Mouse (Mus musculus): ENCODE measurements around the gene Btc. TPM values are rescaled to one million over a fixed set of nuclear protein-coding genes. Genes with fewer than 3 reads are reported as not detected.

Btc gene
- polyA plus RNA-seq, 1 experiment from 2014 or later: 4.3 TPM

DNA sequence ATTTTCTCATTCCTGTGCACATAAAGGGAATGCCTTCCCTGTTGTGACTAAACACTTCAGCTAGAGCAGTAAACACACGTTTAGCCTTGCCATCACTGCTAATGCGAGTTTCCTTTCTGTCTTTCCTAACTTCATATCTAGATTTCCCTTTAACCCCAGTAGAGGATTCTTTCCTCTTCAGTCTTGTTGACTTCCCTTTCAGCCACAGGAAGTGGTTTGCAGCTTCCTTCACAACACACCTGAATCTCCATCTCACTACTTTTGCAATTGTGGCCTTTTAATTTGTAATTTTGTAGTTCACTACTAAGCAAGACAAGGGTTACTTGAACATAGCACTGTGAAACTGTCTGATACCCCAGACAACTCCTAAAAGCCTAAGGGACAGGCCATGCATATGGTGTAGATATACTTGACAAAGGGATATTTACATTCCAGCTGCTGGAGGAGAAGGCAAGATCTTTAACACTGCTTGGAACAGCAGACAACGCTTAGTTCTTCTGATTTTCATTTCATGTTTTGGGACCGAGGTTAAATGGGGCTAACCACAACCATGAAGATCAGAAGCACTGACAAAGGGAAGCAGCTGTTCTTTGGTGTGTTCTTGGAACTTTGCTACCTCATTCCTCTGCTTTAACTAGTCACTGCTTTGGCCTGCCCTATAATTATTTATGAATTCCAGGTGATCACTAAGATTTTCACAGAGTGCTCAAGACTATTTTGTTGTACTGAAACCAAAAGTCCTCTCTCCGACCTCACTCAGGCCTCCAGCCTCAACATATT is 60.6 kb downstream of the Btc start:
- H3K9me3 ChIP-seq (ENCODE audit: control insufficient read depth, low read length): no peaks in the 10 kb centered on the region
- ATAC-seq (replicated peaks; ENCODE audit: low FRiP score, low TSS enrichment, low read depth): no peak
- no peak overlapping the region for H3K4me2 ChIP-seq (ENCODE audit: low read length)
- no peak overlapping the region for H3K4me3 ChIP-seq (ENCODE audit: low read depth, low read length)
- no peak overlapping the region for H3K27ac ChIP-seq (ENCODE audit: low read depth)
- no peaks in the 10 kb centered on the region for H3K4me1 ChIP-seq (replicated peaks; ENCODE audit: control insufficient read depth, insufficient read depth, low read length)
- WGBS: 81% methylated on average over 5 of the region's 5 CpGs
- DNase-seq (ENCODE audit: low spot score): no peak
- no peaks in the 10 kb centered on the region for H3K27me3 ChIP-seq (replicated peaks; ENCODE audit: control insufficient read depth, insufficient read depth, low read length)
- no peaks in the 10 kb centered on the region for H3K36me3 ChIP-seq (ENCODE audit: control insufficient read depth, insufficient read depth, low read length)
- no peak overlapping the region for H3K9ac ChIP-seq (ENCODE audit: low read length)

GRCm38 (mm10) chr5:91334227-91334626 is 68.6 kb downstream of the Btc start:
- no peak for ATAC-seq (replicated peaks; ENCODE audit: low FRiP score, low TSS enrichment, low read depth)
- WGBS: 68% methylated on average over 4 of the region's 4 CpGs

GRCm38 (mm10) chr5:91332079-91332865 is 70.5 kb downstream of the Btc start:
- DNase-seq (ENCODE audit: low spot score): no peak
- no peak overlapping the region for H3K9ac ChIP-seq (ENCODE audit: low read length)
- H3K4me2 ChIP-seq (ENCODE audit: low read length): no peak overlapping the region
- H3K27ac ChIP-seq (ENCODE audit: low read depth): no peak overlapping the region
- no peaks in the 10 kb centered on the region for H3K36me3 ChIP-seq (ENCODE audit: control insufficient read depth, insufficient read depth, low read length)
- no peaks in the 10 kb centered on the region for H3K27me3 ChIP-seq (replicated peaks; ENCODE audit: control insufficient read depth, insufficient read depth, low read length)
- H3K9me3 ChIP-seq (ENCODE audit: control insufficient read depth, low read length): no peaks in the 10 kb centered on the region
- no peak for ATAC-seq (replicated peaks; ENCODE audit: low FRiP score, low TSS enrichment, low read depth)
- 53% methylated on average over 4 of the region's 4 CpGs for WGBS
- no peaks in the 10 kb centered on the region for H3K4me1 ChIP-seq (replicated peaks; ENCODE audit: control insufficient read depth, insufficient read depth, low read length)
- H3K4me3 ChIP-seq (ENCODE audit: low read depth, low read length): no peak overlapping the region

More at GRCm38 (mm10) chr5:91334227-91334626, 68.6 kb downstream of the Btc start:
- no peak overlapping the region for H3K4me3 ChIP-seq (ENCODE audit: low read depth, low read length)
- H3K27me3 ChIP-seq (replicated peaks; ENCODE audit: control insufficient read depth, insufficient read depth, low read length): no peaks in the 10 kb centered on the region
- H3K4me2 ChIP-seq (ENCODE audit: low read length): no peak overlapping the region
- no peak overlapping the region for H3K9ac ChIP-seq (ENCODE audit: low read length)
- no peaks in the 10 kb centered on the region for H3K4me1 ChIP-seq (replicated peaks; ENCODE audit: control insufficient read depth, insufficient read depth, low read length)
- DNase-seq (ENCODE audit: low spot score): no peak
- H3K9me3 ChIP-seq (ENCODE audit: control insufficient read depth, low read length): no peaks in the 10 kb centered on the region
- no peaks in the 10 kb centered on the region for H3K36me3 ChIP-seq (ENCODE audit: control insufficient read depth, insufficient read depth, low read length)
- H3K27ac ChIP-seq (ENCODE audit: low read depth): no peak overlapping the region

GRCm38 (mm10) chr5:91321840-91322239 is 81.0 kb downstream of the Btc start:
- Histone ChIP-seq H3K9ac (ENCODE audit: low read length) (no peak overlapping the region), H3K27me3 (replicated peaks; ENCODE audit: control insufficient read depth, insufficient read depth, low read length) (no peaks in the 10 kb centered on the region), H3K4me2 (ENCODE audit: low read length) (no peak overlapping the region), H3K4me1 (replicated peaks; ENCODE audit: control insufficient read depth, insufficient read depth, low read length) (peaks cover 6% of the 10 kb centered on the region), H3K9me3 (ENCODE audit: control insufficient read depth, low read length) (no peaks in the 10 kb centered on the region), H3K27ac (ENCODE audit: low read depth) (no peak overlapping the region), H3K36me3 (ENCODE audit: control insufficient read depth, insufficient read depth, low read length) (no peaks in the 10 kb centered on the region), H3K4me3 (ENCODE audit: low read depth, low read length) (no peak overlapping the region)
- ATAC-seq (replicated peaks; ENCODE audit: low FRiP score, low TSS enrichment, low read depth): no peak
- 56% methylated on average over 1 of the region's 1 CpGs for WGBS
- no peak for DNase-seq (ENCODE audit: low spot score)

- Histone ChIP-seq H3K4me3 (ENCODE audit: low read depth, low read length) (no peak overlapping the region), H3K27ac (ENCODE audit: low read depth) (no peak overlapping the region), H3K9ac (ENCODE audit: low read length) (no peak overlapping the region), H3K4me2 (ENCODE audit: low read length) (no peak overlapping the region), H3K4me1 (replicated peaks; ENCODE audit: control insufficient read depth, insufficient read depth, low read length) (peaks cover 6% of the 10 kb centered on the region), H3K36me3 (ENCODE audit: control insufficient read depth, insufficient read depth, low read length) (no peaks in the 10 kb centered on the region), H3K9me3 (ENCODE audit: control insufficient read depth, low read length) (no peaks in the 10 kb centered on the region), H3K27me3 (replicated peaks; ENCODE audit: control insufficient read depth, insufficient read depth, low read length) (no peaks in the 10 kb centered on the region)
- 89% methylated on average over 4 of the region's 4 CpGs for WGBS
- no peak for DNase-seq (ENCODE audit: low spot score)
- ATAC-seq (replicated peaks; ENCODE audit: low FRiP score, low TSS enrichment, low read depth): no peak
These were observed 82.4 kb downstream of the Btc start for GRCm38 (mm10) chr5:91320348-91320747.

DNA sequence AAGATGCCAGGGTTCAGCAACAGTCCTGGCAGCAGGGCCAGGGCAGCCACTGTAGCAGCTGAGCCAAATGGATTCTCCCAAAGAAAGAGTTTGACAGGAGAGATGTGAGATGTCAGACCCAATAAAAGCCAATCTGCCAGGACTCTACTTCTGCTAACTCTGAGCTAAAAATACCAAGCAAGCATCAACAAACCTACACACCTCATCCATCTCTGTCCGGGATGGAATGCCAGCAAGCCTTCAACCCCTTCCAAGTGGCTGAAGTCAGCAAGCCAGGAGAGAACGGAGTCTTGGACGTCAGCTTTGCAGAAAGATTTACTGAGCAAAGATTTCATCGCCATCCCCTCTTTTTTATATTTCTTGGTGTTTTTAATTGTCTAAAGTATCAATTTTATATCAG is 88.8 kb downstream of the Btc start:
- no peaks in the 10 kb centered on the region for H3K36me3 ChIP-seq (ENCODE audit: control insufficient read depth, insufficient read depth, low read length)
- WGBS: 55% methylated on average over 4 of the region's 4 CpGs
- no peaks in the 10 kb centered on the region for H3K27me3 ChIP-seq (replicated peaks; ENCODE audit: control insufficient read depth, insufficient read depth, low read length)

DNA sequence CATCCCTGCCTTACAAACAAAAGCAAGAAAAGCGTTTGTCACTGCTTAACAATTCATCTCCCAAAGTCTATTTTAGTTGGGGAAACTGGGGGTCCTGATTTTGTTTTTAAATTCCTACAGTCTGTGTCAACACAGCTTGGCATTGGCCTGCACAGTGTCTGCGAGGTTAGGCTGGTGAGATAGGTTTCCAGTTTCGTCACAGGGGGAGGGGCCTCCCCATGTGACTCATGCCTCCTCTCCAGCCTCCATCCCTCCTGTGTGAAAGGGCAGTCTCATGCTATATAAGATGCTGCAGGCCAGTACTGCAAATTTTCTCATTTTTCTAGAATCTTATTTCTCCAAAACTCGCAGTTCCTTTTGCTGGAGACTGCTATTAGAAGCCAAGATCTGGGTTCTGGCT is 91.0 kb downstream of the Btc start:
- Histone ChIP-seq H3K27ac (ENCODE audit: low read depth) (no peak overlapping the region), H3K36me3 (ENCODE audit: control insufficient read depth, insufficient read depth, low read length) (no peaks in the 10 kb centered on the region), H3K4me1 (replicated peaks; ENCODE audit: control insufficient read depth, insufficient read depth, low read length) (no peaks in the 10 kb centered on the region; the same call in 1 of the 2 replicates), H3K9ac (ENCODE audit: low read length) (no peak overlapping the region), H3K4me3 (ENCODE audit: low read depth, low read length) (no peak overlapping the region), H3K9me3 (ENCODE audit: control insufficient read depth, low read length) (no peaks in the 10 kb centered on the region), H3K27me3 (replicated peaks; ENCODE audit: control insufficient read depth, insufficient read depth, low read length) (no peaks in the 10 kb centered on the region), H3K4me2 (ENCODE audit: low read length) (no peak overlapping the region)
- DNase-seq (ENCODE audit: low spot score) (no peak), ATAC-seq (replicated peaks; ENCODE audit: low FRiP score, low TSS enrichment, low read depth) (no peak)
- WGBS: 25% methylated on average over 4 of the region's 4 CpGs

More for the DNA sequence above, 88.8 kb downstream of the Btc start:
- DNase-seq (ENCODE audit: low spot score): no peak
- H3K9me3 ChIP-seq (ENCODE audit: control insufficient read depth, low read length): no peaks in the 10 kb centered on the region
- H3K27ac ChIP-seq (ENCODE audit: low read depth): no peak overlapping the region
- no peak overlapping the region for H3K4me3 ChIP-seq (ENCODE audit: low read depth, low read length)
- H3K9ac ChIP-seq (ENCODE audit: low read length): no peak overlapping the region
- no peak for ATAC-seq (replicated peaks; ENCODE audit: low FRiP score, low TSS enrichment, low read depth)
- peaks cover 6% of the 10 kb centered on the region for H3K4me1 ChIP-seq (replicated peaks; ENCODE audit: control insufficient read depth, insufficient read depth, low read length)
- H3K4me2 ChIP-seq (ENCODE audit: low read length): no peak overlapping the region

GRCm38 (mm10) chr5:91308576-91308975 is 94.2 kb downstream of the Btc start:
- Histone ChIP-seq H3K9ac (ENCODE audit: low read length) (no peak overlapping the region), H3K27me3 (replicated peaks; ENCODE audit: control insufficient read depth, insufficient read depth, low read length) (no peaks in the 10 kb centered on the region), H3K4me2 (ENCODE audit: low read length) (no peak overlapping the region), H3K9me3 (ENCODE audit: control insufficient read depth, low read length) (no peaks in the 10 kb centered on the region), H3K4me3 (ENCODE audit: low read depth, low read length) (no peak overlapping the region), H3K27ac (ENCODE audit: low read depth) (no peak overlapping the region), H3K4me1 (replicated peaks; ENCODE audit: control insufficient read depth, insufficient read depth, low read length) (no peaks in the 10 kb centered on the region; the same call in 1 of the 2 replicates), H3K36me3 (ENCODE audit: control insufficient read depth, insufficient read depth, low read length) (no peaks in the 10 kb centered on the region)
- DNase-seq (ENCODE audit: low spot score) (no peak), ATAC-seq (replicated peaks; ENCODE audit: low FRiP score, low TSS enrichment, low read depth) (no peak)
- WGBS: 62% methylated on average over 7 of the region's 7 CpGs
